Mouse (Mus musculus) forebrain, embryonic 10.5 days (tissue): ENCODE data around the gene Idh3a. TPM values are rescaled to one million over a fixed set of nuclear protein-coding genes. Genes with fewer than 3 reads are reported as not detected.
A peak's percentile ranks its signal among the peaks of the same experiment; 100 is the strongest.

Source experiments
- DNase-seq: peaks from one replicate; pipeline ENCODE4 v3.0.0-alpha.2; 2017; ENCODE audit warnings: low spot score; ENCODE audit errors: extremely low spot score
- H3K27ac ChIP-seq: fragments of 300-500 bp; sonication (generic); 2 replicates; pipeline ENCODE4 v1.5.1; 2016; ENCODE audit warnings: mild to moderate bottlenecking
- H3K27me3 ChIP-seq: fragments of 300-500 bp; sonication (generic); 2 replicates; pipeline ENCODE4 v1.6.1; 2016; ENCODE audit warnings: mild to moderate bottlenecking; ENCODE audit not compliant: poor library complexity, severe bottlenecking
- H3K36me3 ChIP-seq: fragments of 300-500 bp; sonication (generic); replicated peaks from 2 replicates; pipeline ENCODE4 v1.6.1; 2016; ENCODE audit warnings: mild to moderate bottlenecking, moderate library complexity
- H3K4me1 ChIP-seq: fragments of 300-500 bp; sonication (generic); 2 replicates; pipeline ENCODE4 v1.6.1; 2016
- H3K4me3 ChIP-seq: fragments of 300-500 bp; sonication (generic); 2 replicates; pipeline ENCODE4 v1.5.1; 2016; ENCODE audit warnings: mild to moderate bottlenecking, moderate library complexity
- H3K9me3 ChIP-seq: fragments of 300-500 bp; sonication (generic); 2 replicates; pipeline ENCODE4 v1.6.1; 2016; ENCODE audit warnings: mild to moderate bottlenecking, moderate library complexity
- WGBS: fragments of 180-500 bp; shearing (Covaris S2); methylation state at CpG from one replicate; pipeline ENCODE4 v1.1.7; 2016; 5-methylcytosine and 5-hydroxymethylcytosine counted together
- polyA plus RNA-seq: library from polyadenylated mRNA; unstranded; fragments of >200 nt; fragmentation: Nextera tagmentation; extraction: Ambion mirVana; gene quantifications from 2 replicates; pipeline ENCODE4 v1.2.1, GENCODE M21; 2016

Gene Idh3a
- 129 and 133 TPM in 2 replicates for polyA plus RNA-seq

- WGBS = under 1% methylated on average over 71 of the region's 73 CpGs
- Histone ChIP-seq H3K27ac (peak within 1 kb of the TSS; percentile 90), H3K4me3 (peak within 1 kb of the TSS; percentile 96), H3K27me3 (no peaks in the 10 kb centered on the region), H3K4me1 (peaks cover 23% of the 10 kb centered on the region), H3K9me3 (no peaks in the 10 kb centered on the region), H3K36me3 (peaks cover 27% of the 10 kb centered on the region)
- DNase-seq = peak; percentile 99
Measured at GRCm38 (mm10) chr9:54586199-54587061, at the start of gene Idh3a. Gene Idh3a, plus strand, starts transcription at chr9:54586334.

DNA sequence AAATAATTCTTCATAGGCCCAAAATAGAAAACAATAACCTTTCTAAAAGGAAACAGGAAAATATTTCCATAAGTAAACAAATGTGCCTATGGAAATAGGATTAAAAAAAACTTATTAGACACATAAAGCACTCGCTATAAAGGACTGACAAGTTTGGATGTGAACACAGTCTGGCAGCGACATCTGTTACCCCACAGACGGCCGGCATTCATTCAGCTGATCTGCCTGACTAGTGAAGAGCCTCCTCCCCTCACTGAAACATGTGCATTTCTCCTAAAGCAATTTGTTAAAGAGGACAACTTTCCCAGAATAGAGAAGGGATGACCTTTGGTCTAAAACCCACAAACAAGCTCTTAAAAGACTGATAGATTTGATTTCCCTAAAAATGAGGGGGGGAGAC is 49.1 kb upstream of the Idh3a start:
- no peak overlapping the region for H3K4me3 ChIP-seq
- no peaks in the 10 kb centered on the region for H3K9me3 ChIP-seq
- WGBS = 76% methylated on average over 4 of the region's 4 CpGs
- H3K36me3 ChIP-seq = no peaks in the 10 kb centered on the region
- no peak for DNase-seq
- H3K4me1 ChIP-seq = peaks cover 15% of the 10 kb centered on the region
- H3K27me3 ChIP-seq = no peaks in the 10 kb centered on the region
- H3K27ac ChIP-seq = no peak overlapping the region

DNA sequence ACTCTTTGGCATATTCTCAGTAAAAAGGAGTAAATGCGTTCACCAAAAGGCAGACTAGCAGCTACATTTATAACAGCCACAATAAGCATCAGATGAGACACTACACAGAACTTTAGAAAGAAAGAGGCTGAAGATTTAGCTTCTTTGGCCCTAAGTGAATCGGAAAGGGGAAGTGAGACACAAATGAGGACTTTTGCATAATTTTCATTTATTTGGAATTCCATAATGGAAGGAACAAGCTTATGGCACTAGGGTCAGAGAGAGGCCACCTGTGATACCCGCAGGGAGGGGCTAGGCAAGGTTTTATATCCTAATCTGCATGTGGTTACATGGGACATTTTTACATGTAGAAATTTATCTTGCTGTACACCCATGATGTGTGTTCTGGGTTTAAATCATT is 48.7 kb upstream of the Idh3a start:
- Histone ChIP-seq H3K9me3 (no peaks in the 10 kb centered on the region), H3K27me3 (no peaks in the 10 kb centered on the region), H3K36me3 (no peaks in the 10 kb centered on the region), H3K27ac (no peak overlapping the region), H3K4me3 (no peak overlapping the region), H3K4me1 (peaks cover 13% of the 10 kb centered on the region)
- no peak for DNase-seq
- 87% methylated on average over 3 of the region's 3 CpGs for WGBS

DNA sequence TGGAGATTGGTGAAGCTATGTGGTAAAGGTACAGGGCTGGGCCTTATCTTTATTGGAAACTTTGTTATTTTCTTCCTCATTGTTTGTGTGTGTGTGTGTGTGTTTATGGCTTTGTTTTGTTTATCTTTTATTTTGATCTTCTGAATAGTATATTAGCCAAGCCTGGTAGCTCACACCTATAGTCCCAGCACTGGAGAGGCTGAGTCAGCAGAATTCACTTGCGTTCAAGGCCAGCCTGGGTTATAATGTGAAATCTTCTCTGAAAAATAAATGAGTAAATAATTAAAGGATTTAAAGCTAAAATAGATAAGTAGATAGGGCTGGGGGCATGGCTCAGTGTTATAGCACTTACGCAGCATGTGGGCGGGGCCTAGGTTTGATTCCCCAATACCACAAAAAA is 47.9 kb upstream of the Idh3a start:
- peaks cover 6% of the 10 kb centered on the region for H3K4me1 ChIP-seq
- H3K9me3 ChIP-seq = no peaks in the 10 kb centered on the region
- no peak overlapping the region for H3K4me3 ChIP-seq
- WGBS = 95% methylated on average over 3 of the region's 3 CpGs
- H3K27ac ChIP-seq = no peak overlapping the region
- H3K27me3 ChIP-seq = no peaks in the 10 kb centered on the region
- H3K36me3 ChIP-seq = no peaks in the 10 kb centered on the region
- DNase-seq = no peak

GRCm38 (mm10) chr9:54538684-54539083 is 47.5 kb upstream of the Idh3a start, which contains the start of gene Sh2d7:
Gene Sh2d7, plus strand, starts transcription at chr9:54538984.
- Histone ChIP-seq H3K9me3 (no peaks in the 10 kb centered on the region), H3K27me3 (no peaks in the 10 kb centered on the region), H3K4me1 (peaks cover 7% of the 10 kb centered on the region), H3K27ac (no peak within 1 kb of the TSS), H3K4me3 (no peak within 1 kb of the TSS), H3K36me3 (no peaks in the 10 kb centered on the region)
- no peak for DNase-seq
- 93% methylated on average over 14 of the region's 14 CpGs for WGBS

GRCm38 (mm10) chr9:54540801-54541200 is 45.3 kb upstream of the Idh3a start:
- DNase-seq = no peak
- WGBS = 80% methylated on average over 5 of the region's 5 CpGs
- Histone ChIP-seq H3K27me3 (no peaks in the 10 kb centered on the region), H3K4me1 (peaks cover 8% of the 10 kb centered on the region), H3K27ac (no peak overlapping the region), H3K9me3 (no peaks in the 10 kb centered on the region), H3K4me3 (no peak overlapping the region), H3K36me3 (no peaks in the 10 kb centered on the region)

DNA sequence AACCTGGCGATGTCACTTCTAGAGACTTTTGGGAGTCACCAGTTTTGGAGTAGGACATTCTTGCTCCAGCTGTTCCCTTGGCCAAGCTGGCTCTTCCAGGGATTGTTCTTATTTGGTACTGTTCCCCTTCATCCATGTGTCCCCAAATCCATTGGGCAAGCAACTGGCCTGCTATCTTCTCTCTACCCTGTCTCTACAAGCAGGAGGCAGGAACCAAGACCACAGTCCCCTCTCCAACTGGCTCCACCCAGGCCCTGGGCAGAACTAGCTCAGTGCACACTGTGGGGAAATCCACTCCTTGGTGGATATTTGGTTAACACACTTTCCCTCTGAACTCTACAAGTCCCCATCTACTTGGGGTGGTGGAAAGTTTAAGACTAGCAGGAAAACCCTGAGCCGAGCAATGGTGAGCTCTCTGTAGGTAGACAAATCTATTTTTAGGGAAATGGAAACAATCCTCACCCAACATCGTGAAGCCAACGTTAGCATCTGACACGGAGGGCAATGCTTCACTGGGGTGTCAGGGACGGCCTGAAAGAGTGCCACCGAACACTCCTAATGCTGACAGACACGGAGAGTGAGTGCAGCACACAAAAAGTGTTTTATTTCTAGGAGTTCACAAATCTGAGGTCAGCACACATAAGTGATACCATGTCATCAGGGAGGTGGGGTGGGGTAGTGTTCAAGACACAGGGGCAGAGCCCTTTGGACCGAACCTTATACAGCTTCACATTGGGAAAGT is 41.8 kb upstream of the Idh3a start:
- 90% methylated on average over 9 of the region's 9 CpGs for WGBS
- Histone ChIP-seq H3K4me3 (no peak overlapping the region), H3K9me3 (no peaks in the 10 kb centered on the region), H3K4me1 (peaks cover 8% of the 10 kb centered on the region), H3K27me3 (no peaks in the 10 kb centered on the region), H3K27ac (no peak overlapping the region), H3K36me3 (no peaks in the 10 kb centered on the region)
- no peak for DNase-seq

DNA sequence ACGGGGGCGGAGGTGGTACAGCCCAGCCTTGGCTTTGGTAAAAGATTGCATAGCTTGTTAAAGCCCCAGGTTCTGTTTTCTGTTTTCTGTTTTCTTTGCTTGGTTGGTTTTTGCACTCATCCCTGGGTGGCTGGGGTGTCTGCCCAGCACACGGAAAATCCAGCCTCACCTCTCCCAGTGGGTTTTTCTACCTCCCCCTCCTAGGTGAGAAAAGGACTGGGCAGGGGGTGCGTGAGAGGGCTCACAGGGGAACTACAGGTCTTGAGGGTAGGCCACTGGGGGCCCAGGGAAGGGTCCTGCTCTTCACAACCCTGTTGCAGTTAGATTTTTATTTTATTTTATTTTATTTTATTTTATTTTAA is 41.2 kb upstream of the Idh3a start:
- H3K9me3 ChIP-seq = no peaks in the 10 kb centered on the region
- DNase-seq = no peak
- H3K36me3 ChIP-seq = no peaks in the 10 kb centered on the region
- H3K27me3 ChIP-seq = no peaks in the 10 kb centered on the region
- H3K4me1 ChIP-seq = peaks cover 8% of the 10 kb centered on the region
- WGBS = 86% methylated on average over 4 of the region's 4 CpGs
- no peak overlapping the region for H3K4me3 ChIP-seq
- no peak overlapping the region for H3K27ac ChIP-seq

DNA sequence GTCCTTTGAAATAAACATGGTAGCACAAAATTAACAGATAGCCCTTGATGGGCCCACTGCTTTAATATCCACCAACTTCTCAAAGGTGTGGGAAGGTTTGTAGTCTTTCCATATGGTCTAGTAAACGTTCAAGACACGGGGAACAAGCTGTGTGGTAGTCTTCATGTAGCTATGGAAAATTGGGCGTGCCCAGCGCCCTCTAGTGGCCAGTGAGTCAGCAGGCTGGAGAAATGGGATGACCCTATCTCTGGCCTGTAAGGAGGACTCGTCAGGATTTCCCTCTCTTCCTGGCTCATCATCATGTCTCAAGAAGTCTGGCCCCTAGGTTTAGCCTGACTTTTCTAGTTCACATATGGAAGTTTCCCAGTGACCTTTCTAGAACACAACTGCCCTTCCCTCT is 38.6 kb upstream of the Idh3a start:
- Histone ChIP-seq H3K36me3 (no peaks in the 10 kb centered on the region), H3K27me3 (no peaks in the 10 kb centered on the region), H3K9me3 (no peaks in the 10 kb centered on the region), H3K4me1 (peaks cover 9% of the 10 kb centered on the region), H3K27ac (no peak overlapping the region), H3K4me3 (no peak overlapping the region)
- WGBS = 24% methylated on average over 5 of the region's 5 CpGs
- DNase-seq = peak; percentile 46

DNA sequence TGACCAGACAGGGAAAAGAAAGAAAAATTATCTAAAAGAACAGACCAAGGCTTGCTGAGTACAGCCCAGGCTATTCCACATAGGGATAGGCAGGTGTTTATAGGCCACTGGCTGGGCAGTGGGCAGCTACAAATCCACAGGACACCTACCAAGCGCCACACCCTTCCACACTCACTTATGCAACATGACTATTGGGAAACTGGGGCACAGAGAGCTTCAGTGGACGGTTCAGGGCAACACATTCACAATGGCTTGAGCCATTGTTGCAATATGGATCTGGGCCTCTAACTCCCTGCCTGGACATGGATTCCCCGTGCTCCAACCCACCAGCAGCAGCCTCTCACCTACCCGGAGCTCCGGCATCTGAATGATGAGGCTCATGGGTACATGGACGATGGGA is 36.7 kb upstream of the Idh3a start:
- 92% methylated on average over 6 of the region's 6 CpGs for WGBS
- no peak for DNase-seq
- Histone ChIP-seq H3K4me1 (peaks cover 5% of the 10 kb centered on the region), H3K36me3 (no peaks in the 10 kb centered on the region), H3K27me3 (no peaks in the 10 kb centered on the region), H3K4me3 (no peak overlapping the region), H3K27ac (no peak overlapping the region), H3K9me3 (no peaks in the 10 kb centered on the region)

- H3K4me1 ChIP-seq = peaks cover 5% of the 10 kb centered on the region; the same call in 1 of the 2 replicates
- no peaks in the 10 kb centered on the region for H3K36me3 ChIP-seq
- WGBS = 33% methylated on average over 5 of the region's 5 CpGs
- H3K27me3 ChIP-seq = no peaks in the 10 kb centered on the region
- H3K27ac ChIP-seq = no peak overlapping the region
- no peak overlapping the region for H3K4me3 ChIP-seq
- H3K9me3 ChIP-seq = no peaks in the 10 kb centered on the region
- DNase-seq = no peak
Measured at GRCm38 (mm10) chr9:54552409-54552808, 33.7 kb upstream of the Idh3a start.

- DNase-seq = no peak
- Histone ChIP-seq H3K4me1 (peaks cover 13% of the 10 kb centered on the region), H3K9me3 (no peaks in the 10 kb centered on the region), H3K27ac (no peak overlapping the region), H3K36me3 (no peaks in the 10 kb centered on the region), H3K27me3 (peaks cover 25% of the 10 kb centered on the region), H3K4me3 (no peak overlapping the region)
- WGBS = 78% methylated on average over 2 of the region's 2 CpGs
Measured at GRCm38 (mm10) chr9:54555044-54555443, 31.1 kb upstream of the Idh3a start.

GRCm38 (mm10) chr9:54558731-54559130 is 27.4 kb upstream of the Idh3a start:
- DNase-seq = no peak
- no peaks in the 10 kb centered on the region for H3K36me3 ChIP-seq
- H3K4me3 ChIP-seq = no peak overlapping the region
- H3K4me1 ChIP-seq = peaks cover 15% of the 10 kb centered on the region
- 75% methylated on average over 8 of the region's 8 CpGs for WGBS
- no peaks in the 10 kb centered on the region for H3K9me3 ChIP-seq
- H3K27ac ChIP-seq = no peak overlapping the region
- H3K27me3 ChIP-seq = peaks cover 25% of the 10 kb centered on the region
